Mouse (Mus musculus) T-helper 1 cell (primary cell): ENCODE measurements at regions not wholly inside any gene's neighbourhood (a gene's known extent, or its start where the extent isn't known, plus 50 kb on each side); places are given as distances from the start of the nearest gene placed in this dataset.
"Not testable (repeated sequence)": the region's sequence is repeated elsewhere in the genome, so short reads cannot be mapped to it uniquely, and the experiment has no call there.

Source experiments
- in situ Hi-C: fragments of 300-600 bp; cut with MboI, MseI; formaldehyde crosslinking; loops from one replicate; pipeline ENCODE4 v1.15.1; 2025; ENCODE audit warnings: high pct_unique_total_duplicates

DNA sequence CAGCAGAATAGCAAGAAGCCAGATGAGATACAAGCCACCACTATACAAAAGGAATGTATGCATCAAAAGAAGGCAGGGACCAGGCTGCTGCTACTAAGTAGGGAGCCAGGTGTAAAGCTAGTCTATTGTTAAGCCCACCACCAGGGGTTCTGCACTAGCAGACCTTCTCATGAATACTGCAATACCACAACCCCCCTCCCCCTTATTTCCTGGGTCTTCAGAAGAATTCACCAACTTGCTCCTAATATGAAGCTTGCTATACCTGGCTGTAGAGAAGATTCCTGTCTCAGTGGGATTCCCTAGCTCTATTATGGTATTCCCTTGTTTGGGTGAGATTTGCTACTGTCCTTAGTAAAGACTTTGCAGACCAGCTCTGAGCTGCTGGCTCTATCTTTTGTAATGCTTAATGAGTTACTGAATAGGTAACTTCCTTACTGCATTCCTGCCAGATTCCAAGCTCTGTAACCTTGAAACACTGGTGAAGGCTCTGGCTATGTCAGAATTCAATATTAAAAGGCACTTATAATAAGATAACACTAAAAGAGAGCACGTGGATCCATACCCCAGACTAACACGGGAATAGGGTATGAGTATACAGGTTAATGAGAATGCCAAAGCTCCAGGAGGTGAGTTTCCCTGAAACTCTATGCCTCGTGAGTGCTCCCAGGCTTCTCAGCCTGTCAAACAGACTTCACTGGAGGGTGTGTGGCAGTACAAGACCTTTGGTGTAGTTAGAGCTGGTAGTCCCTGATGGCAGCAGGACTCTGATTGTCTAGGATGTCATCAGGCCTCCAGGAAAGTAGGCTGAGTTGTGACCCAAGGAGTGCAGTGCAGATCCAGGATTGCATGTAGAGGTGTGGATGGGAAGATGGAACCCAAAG lies 455.5 kb downstream of the Plxdc2 start:
- in situ Hi-C loops: not testable (repeated sequence)

GRCm38 (mm10) chr2:16820442-16820841 lies 464.3 kb downstream of the Plxdc2 start:
- in situ Hi-C loops: no loop called here

- in situ Hi-C loops: no loop called here
Observed at GRCm38 (mm10) chr2:16824681-16825230, 468.7 kb downstream of the Plxdc2 start.

DNA sequence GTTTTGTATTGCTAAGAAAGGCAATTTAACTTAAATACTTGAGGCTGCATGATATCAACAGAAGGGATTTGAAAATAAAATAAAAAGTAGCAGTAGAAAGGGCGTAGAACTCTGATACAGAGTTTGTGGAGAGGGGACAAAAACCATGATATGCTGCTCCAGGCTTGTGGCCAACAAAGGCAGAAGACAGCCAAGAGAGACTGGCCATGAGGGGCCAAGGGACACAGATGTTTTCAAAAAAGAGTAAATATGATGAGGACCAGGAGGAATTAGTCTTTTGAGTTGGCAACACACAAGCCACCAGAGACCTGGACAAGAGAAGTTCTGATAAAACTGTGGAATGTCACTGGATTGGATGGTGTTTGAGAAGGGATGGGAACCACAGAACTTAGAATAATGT lies 471.2 kb downstream of the Plxdc2 start:
- in situ Hi-C loops: no loop called here

DNA sequence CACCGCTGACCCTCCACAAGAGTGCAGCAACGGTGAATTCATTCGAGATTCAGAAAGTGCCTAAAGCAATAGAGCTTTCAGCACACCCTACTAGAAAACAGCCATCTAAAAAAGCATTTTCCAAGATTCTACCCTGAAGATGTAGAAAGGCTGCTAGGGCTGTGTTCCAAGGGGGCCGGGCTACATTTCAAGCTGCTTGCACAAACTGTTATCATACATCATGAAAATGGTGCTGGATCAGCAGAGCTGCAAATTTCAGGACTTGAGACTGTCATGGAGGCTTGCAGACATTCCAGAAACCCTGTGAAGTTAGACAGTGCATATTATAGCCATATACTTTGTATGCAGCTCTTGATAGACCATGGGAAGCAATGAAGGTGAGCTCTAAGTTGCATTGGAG lies 479.9 kb downstream of the Plxdc2 start:
- in situ Hi-C loops: no loop called here

- in situ Hi-C loops: no loop called here
Observed at GRCm38 (mm10) chr2:16838718-16839117, 482.6 kb downstream of the Plxdc2 start.

GRCm38 (mm10) chr2:16849916-16850315 lies 493.8 kb downstream of the Plxdc2 start:
- in situ Hi-C loops: no loop called here

- in situ Hi-C loops: loop anchor here (10.0 kb wide), 1 partner anchor 315 kb away; no protein-coding TSS in a partner anchor
Observed at GRCm38 (mm10) chr2:16860056-16860455, 504.0 kb downstream of the Plxdc2 start.

- in situ Hi-C loops: loop anchor here (10.0 kb wide), 1 partner anchor 308 kb away; no protein-coding TSS in a partner anchor
Observed at GRCm38 (mm10) chr2:16866163-16866852, 510.2 kb downstream of the Plxdc2 start.

DNA sequence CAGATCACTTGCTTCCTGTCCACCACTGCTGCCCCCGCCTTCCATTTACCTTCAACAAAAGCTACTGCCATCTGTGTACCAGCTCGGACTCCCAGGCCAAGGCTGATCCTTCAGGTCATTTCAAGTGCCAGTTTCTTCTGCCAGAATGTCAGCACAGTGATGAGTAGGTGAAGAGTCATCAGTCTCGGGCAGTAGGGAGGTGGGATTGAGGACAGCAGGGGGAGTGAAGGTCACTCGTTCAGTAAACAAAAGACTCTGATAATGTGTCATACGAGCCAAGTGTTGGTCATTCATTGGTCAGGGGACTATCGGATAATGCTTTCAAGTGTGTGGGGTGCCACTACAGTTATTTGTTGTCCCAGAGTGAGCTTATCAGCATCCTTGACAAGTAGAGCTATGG lies 536.3 kb downstream of the Plxdc2 start:
- in situ Hi-C loops: not testable (repeated sequence)

GRCm38 (mm10) chr2:16909246-16910038 lies 553.3 kb downstream of the Plxdc2 start:
- in situ Hi-C loops: no loop called here

GRCm38 (mm10) chr2:16914633-16915032 lies 558.5 kb downstream of the Plxdc2 start:
- in situ Hi-C loops: no loop called here

DNA sequence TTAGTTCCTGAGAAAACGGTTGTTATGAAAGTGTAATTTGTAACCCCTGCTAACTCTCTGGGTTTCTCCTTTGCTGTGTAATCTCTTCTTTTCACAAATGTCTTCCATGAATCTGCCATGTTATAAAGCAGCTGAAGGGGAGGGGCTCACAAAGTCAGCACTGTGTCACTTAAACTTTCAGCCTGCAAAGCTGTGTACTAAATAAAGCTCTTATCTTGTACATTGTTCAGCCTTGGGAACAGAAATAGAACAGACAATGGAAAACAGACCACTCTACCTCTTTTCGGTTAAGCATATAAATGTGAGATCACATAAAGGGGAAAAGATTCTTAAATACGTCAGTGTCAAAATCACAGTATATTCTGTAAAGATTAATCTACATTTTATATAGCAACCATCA lies 573.9 kb downstream of the Plxdc2 start:
- in situ Hi-C loops: no loop called here

DNA sequence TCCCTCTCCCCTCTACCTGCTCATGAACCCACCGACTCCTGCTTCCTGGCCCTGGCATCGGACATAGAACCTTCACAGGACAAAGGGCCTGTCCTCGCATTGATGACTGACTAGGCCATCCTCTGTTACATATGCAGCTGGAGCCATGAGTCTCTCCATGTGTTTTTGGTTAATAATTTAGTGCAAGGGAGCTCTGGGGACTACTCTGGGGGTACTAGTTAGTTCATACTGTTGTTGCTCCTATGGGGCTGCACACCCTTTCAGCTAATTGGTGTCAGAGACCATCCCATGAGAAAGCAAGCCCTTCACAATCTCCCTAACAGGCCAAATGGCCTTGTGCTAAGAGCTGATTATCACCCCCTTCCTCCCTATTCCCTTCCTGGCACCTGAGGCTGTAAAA lies 603.3 kb downstream of the Plxdc2 start:
- in situ Hi-C loops: no loop called here

GRCm38 (mm10) chr2:16977380-16977779 lies 621.3 kb downstream of the Plxdc2 start:
- in situ Hi-C loops: no loop called here

GRCm38 (mm10) chr2:16982823-16983222 lies 626.7 kb downstream of the Plxdc2 start:
- in situ Hi-C loops: no loop called here

DNA sequence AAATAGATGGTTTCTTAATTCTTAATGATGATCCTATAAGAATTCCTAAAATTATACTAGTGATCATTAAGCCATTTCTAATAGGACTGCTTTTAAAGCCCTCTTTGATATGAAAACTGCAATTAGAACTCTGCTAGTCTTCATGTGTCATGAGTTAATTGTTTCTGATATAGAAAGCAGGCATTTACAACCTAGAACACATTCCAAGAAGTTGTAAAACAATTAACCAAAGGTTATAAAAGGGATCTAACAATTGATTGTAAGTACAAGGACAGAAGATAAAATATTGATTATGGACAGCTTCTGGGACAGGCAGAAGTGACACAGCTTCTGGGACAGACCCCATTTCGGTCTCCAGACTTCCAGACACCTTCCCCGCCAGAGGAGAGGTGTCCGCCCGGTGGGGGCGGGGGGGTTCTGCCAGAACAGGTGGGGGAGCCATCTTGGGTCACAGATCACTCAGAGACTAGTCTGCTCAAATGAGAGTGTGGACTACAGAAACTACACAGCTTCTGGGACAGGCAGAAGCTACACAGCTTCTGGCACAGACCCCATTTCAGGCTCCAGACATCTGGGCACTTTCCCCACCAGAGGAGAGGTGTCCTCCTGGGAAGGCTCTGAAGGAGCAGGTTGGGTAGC lies 627.6 kb downstream of the Plxdc2 start:
- in situ Hi-C loops: no loop called here
